Mouse (Mus musculus) liver, embryonic 14.5 days (tissue): ENCODE data around the gene Slc22a14. TPM values are rescaled to one million over a fixed set of nuclear protein-coding genes. Genes with fewer than 3 reads are reported as not detected.

Experiments
- ATAC-seq: fragments of 200-750 bp; cut with Nextera tagmentation; 2 replicates; pipeline ENCODE4 v1.8.0; 2017; ENCODE audit warnings: moderate number of reproducible peaks, mild to moderate bottlenecking, moderate library complexity; ENCODE audit not compliant: insufficient read depth
- DNase-seq, 3 experiments: peaks; one replicate each; pipeline ENCODE4 v3.0.0-alpha.2; 2012 to 2013; ENCODE audit warnings: low read depth in 3 of 3, low spot score in 3 of 3
- H3K27ac ChIP-seq: fragments of 300-500 bp; sonication (generic); 2 replicates; pipeline ENCODE4 v1.5.1; 2014; ENCODE audit warnings: moderate library complexity, mild to moderate bottlenecking, control low read depth, inconsistent platforms
- H3K27me3 ChIP-seq: fragments of 300-500 bp; sonication (generic); 2 replicates; pipeline ENCODE4 v1.6.1; 2014; ENCODE audit warnings: mild to moderate bottlenecking, low read length, moderate library complexity; ENCODE audit not compliant: control insufficient read depth, insufficient read depth
- H3K36me3 ChIP-seq: fragments of 300-500 bp; sonication (generic); replicated peaks from 2 replicates; pipeline ENCODE4 v1.6.1; 2014; ENCODE audit warnings: low read depth; ENCODE audit not compliant: control insufficient read depth, insufficient read depth
- H3K4me1 ChIP-seq, 2 experiments: fragments of 200-500 bp in 1 of 2; fragments of 300-500 bp in 1 of 2; sonication (generic) in 1 of 2; replicated peaks; 2 replicates each; pipeline ENCODE4 v1.6.1; 2012 to 2014; ENCODE audit warnings: antibody characterized with exemption in 1 of 2, inconsistent platforms in 1 of 2, low read length in 1 of 2; ENCODE audit not compliant: control insufficient read depth in 2 of 2, insufficient read depth in 2 of 2
- H3K4me2 ChIP-seq: fragments of 300-500 bp; sonication (generic); 2 replicates; pipeline ENCODE4 v1.6.1; 2014; ENCODE audit warnings: low read depth, mild to moderate bottlenecking, control low read depth, moderate library complexity
- H3K4me3 ChIP-seq, 2 experiments: fragments of 200-500 bp in 1 of 2; fragments of 300-500 bp in 1 of 2; sonication (generic) in 1 of 2; 2 replicates each; pipeline ENCODE4 v1.5.1; 2012 to 2014; ENCODE audit warnings: low read depth in 2 of 2, low read length in 2 of 2, mild to moderate bottlenecking in 2 of 2, control low read depth in 1 of 2, inconsistent platforms in 1 of 2, moderate library complexity in 1 of 2; ENCODE audit not compliant: insufficient read depth in 1 of 2
- H3K9ac ChIP-seq: fragments of 300-500 bp; sonication (generic); replicated peaks from 2 replicates; pipeline ENCODE4 v1.6.1; 2014; ENCODE audit warnings: mild to moderate bottlenecking, control low read depth, moderate library complexity
- H3K9me3 ChIP-seq: fragments of 300-500 bp; sonication (generic); 2 replicates; pipeline ENCODE4 v1.6.1; 2016; ENCODE audit warnings: low read length, mixed read lengths; ENCODE audit not compliant: control insufficient read depth
- CTCF ChIP-seq: IDR thresholded peaks from 2 replicates; pipeline ENCODE4 v1.5.1; 2016; ENCODE audit warnings: antibody characterized with exemption, low read depth, control low read depth
- EP300 ChIP-seq: IDR thresholded peaks from 2 replicates; pipeline ENCODE4 v1.6.1; 2016; ENCODE audit warnings: antibody characterized with exemption, low read depth
- WGBS: fragments of 180-500 bp; shearing (Covaris S2); extraction: QIAGEN DNeasy Blood & Tissue Kit; methylation state at CpG from one replicate; pipeline ENCODE4 v1.1.7; 2014; ENCODE audit not compliant: insufficient replicate concordance; 5-methylcytosine and 5-hydroxymethylcytosine counted together
- polyA plus RNA-seq, 2 experiments: library from polyadenylated mRNA; depleted of rRNA in 1 of 2; stranded (reverse) in 1 of 2; unstranded in 1 of 2; fragments of >200 nt; fragmentation: Nextera tagmentation in 1 of 2; extraction: Ambion mirVana in 1 of 2; gene quantifications; 2 replicates each; pipeline versions ENCODE4 v1.2.1 to v1.2.3; 2012 to 2014

Gene Slc22a14
- polyA plus RNA-seq, 2 experiments, result not detected

DNA sequence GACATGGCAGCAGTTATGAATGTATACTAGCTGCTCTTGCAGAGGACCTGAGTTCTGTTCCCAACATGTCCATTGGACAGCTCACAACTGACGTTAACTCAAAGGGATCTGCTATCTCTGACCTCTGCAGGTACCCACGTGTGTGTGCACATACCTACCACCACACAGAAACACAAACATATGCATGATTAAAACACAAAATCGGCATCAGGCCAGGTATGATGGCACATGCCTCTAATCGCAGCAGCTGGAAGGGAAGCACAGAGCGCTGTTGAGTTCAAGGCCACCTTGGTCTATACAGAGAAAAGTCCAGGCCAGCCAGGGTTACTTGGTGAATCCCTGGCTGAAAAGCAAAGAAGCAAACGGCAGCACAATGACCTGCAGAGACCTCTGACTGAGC, 67.7 kb downstream of the Slc22a14 start:
- TF ChIP-seq CTCF, result no peak
- no peak for TF ChIP-seq EP300

DNA sequence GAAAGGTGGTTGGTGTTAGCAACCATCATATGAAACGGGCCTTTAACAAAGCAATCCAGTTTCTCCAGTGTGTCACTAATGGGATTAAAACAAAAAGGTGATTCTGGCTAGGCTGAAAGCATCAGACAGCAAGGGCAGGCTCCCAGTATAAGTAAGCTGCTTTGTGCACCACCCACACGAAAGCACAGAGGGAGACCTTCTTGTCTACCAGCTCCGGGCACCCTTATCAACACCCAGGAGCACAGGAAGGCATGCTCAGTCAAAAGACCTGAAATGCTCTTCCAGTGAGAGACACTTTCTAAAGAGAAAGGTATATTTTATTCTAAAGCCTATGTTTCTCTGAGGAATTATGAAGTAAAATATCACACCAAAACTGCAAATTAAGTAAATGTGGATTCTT, 74.6 kb downstream of the Slc22a14 start:
- 49% methylated on average over 3 of the region's 3 CpGs for WGBS
- DNase-seq, result no peak
- peak; percentile 57; the same call in 1 of the 2 replicates for ATAC-seq
- no peak for TF ChIP-seq CTCF
- no peak for TF ChIP-seq EP300
- Histone ChIP-seq H3K4me2 (no peak overlapping the region), H3K4me3 (no peak overlapping the region), H3K9me3 (no peaks in the 10 kb centered on the region), H3K27ac (no peak overlapping the region), H3K4me1 (0 out of 4 replicates have a peak, but pooled peaks cover 0 to 1% of the 10 kb centered on the region in 2 experiments), H3K36me3 (no peaks in the 10 kb centered on the region; the same call in 1 of the 2 replicates), H3K27me3 (no peaks in the 10 kb centered on the region), H3K9ac (no peak overlapping the region)

More for the DNA sequence above, 67.7 kb downstream of the Slc22a14 start:
- H3K27ac ChIP-seq, result no peak overlapping the region
- DNase-seq (no peak), ATAC-seq (no peak)
- peaks cover 2% of the 10 kb centered on the region; the same call in 1 of the 2 replicates for H3K36me3 ChIP-seq
- WGBS, result 75% methylated on average over 6 of the region's 6 CpGs
- H3K9me3 ChIP-seq, result no peaks in the 10 kb centered on the region
- H3K4me1 ChIP-seq, result 0 out of 4 replicates have a peak, but pooled peaks cover 0 to 4% of the 10 kb centered on the region in 2 experiments
- no peaks in the 10 kb centered on the region for H3K27me3 ChIP-seq
- no peak overlapping the region for H3K4me2 ChIP-seq
- H3K4me3 ChIP-seq, result no peak overlapping the region
- H3K9ac ChIP-seq, result no peak overlapping the region

DNA sequence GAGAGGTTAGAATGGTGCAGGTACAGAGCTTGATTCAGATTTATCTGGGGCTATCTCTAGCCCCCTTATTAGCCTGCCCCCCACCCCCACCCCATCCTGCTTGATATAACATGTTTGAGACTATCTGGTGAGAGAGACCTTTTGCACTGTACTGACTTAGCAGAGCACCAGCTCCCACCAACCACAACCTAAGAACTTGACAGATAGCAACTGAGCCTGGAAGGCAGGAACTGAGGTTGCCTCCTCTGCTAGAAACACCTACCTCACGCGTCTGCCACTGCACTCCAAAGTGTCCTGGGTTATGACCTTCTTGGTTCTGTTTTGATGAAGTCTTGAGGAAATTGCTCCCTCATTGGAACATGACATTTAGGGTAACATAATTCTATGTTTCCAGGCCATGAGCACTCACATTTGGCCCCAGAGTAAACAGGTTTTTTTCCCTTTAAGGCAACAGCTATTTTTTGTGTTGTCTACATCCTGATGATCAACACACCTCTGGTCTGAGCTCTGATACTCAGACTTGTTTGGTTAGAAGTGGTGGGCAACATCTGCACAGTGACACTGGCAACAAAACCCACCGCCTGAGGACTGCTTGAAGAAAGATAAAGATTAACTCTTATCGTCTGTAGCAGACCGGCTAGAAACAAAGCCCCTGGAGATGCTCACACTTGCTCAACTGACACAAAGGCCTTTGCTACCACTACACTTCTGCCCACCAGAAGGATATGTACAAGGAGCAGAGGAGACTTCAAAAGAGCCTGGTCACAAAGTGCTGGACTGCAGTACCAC, 84.3 kb downstream of the Slc22a14 start:
- no peak for DNase-seq
- Histone ChIP-seq H3K36me3 (peaks cover 7% of the 10 kb centered on the region; the same call in 1 of the 2 replicates), H3K4me1 (peaks cover 0 to 11% of the 10 kb centered on the region in 2 experiments; a peak in 2 of 4 replicates), H3K27ac (no peak overlapping the region), H3K4me2 (peak overlapping the region; percentile 24; the same call in 1 of the 2 replicates), H3K9ac (no peak overlapping the region), H3K9me3 (no peaks in the 10 kb centered on the region), H3K4me3 (no peak overlapping the region), H3K27me3 (no peaks in the 10 kb centered on the region)
- 30% methylated on average over 5 of the region's 5 CpGs for WGBS
- no peak for TF ChIP-seq CTCF
- no peak for TF ChIP-seq EP300
- peak; percentile 73; the same call in 1 of the 2 replicates for ATAC-seq

DNA sequence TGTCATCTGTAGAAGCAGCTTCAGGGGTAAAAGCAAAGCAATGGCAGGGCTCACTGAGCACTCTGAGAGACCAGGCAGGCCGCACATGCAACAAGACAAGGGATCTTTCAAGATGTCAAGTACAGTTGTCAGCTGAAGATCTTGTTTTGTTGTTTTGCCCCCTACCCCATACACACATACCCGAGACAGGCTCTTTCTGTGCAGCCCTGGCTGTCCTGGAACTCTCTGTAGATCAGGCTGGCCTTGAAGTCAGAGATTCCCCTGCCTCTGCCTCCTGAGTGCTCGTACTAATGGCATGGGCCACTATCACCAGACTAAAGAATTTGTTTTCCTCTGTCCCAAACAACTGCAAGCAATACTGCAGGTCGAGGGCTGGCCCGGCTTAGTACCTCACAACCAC, 87.3 kb downstream of the Slc22a14 start:
- Histone ChIP-seq H3K27me3 (no peaks in the 10 kb centered on the region), H3K4me2 (no peak overlapping the region), H3K9me3 (no peaks in the 10 kb centered on the region), H3K9ac (no peak overlapping the region), H3K27ac (no peak overlapping the region), H3K36me3 (peaks cover 3% of the 10 kb centered on the region; the same call in 1 of the 2 replicates), H3K4me1 (peaks cover 0 to 11% of the 10 kb centered on the region in 2 experiments; a peak in 2 of 4 replicates), H3K4me3 (no peak overlapping the region)
- no peak for DNase-seq
- TF ChIP-seq EP300 (no peak), CTCF (no peak)
- WGBS, result 87% methylated on average over 5 of the region's 5 CpGs
- no peak for ATAC-seq

DNA sequence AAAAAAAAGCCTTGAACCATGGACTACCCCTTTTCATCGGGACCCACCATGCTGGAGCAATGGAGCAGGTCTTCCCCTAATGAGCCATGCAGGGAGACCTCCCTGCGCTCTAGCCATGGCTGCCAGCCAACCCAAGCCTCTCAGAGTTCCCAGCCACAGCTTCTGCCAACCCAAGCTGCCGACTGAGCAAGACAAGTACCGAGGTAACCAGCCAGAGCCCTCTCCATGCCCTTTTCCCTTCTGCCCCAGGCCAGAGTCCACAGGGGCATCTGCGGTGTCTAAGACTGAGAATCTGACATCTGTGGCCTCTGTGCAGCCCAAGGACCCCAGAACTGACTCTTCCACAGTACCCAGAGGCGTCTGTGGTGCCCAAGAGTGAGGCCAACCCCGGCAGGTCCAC, 89.0 kb downstream of the Slc22a14 start:
- DNase-seq (no peak), ATAC-seq (no peak)
- H3K4me2 ChIP-seq, result no peak overlapping the region
- 78% methylated on average over 7 of the region's 7 CpGs for WGBS
- no peak overlapping the region for H3K9ac ChIP-seq
- H3K36me3 ChIP-seq, result no peaks in the 10 kb centered on the region
- H3K27me3 ChIP-seq, result no peaks in the 10 kb centered on the region
- TF ChIP-seq CTCF (no peak), EP300 (no peak)
- H3K4me1 ChIP-seq, result peaks cover 0 to 4% of the 10 kb centered on the region in 2 experiments; a peak in 2 of 4 replicates
- H3K9me3 ChIP-seq, result no peaks in the 10 kb centered on the region
- H3K4me3 ChIP-seq, result no peak overlapping the region
- no peak overlapping the region for H3K27ac ChIP-seq
